Mouse (Mus musculus) CH12.LX (cell line): ENCODE measurements around the gene Arl4c.

Experiments
- BHLHE40 ChIP-seq: IDR thresholded peaks from 2 replicates; pipeline ENCODE4 v1.6.1; 2011; ENCODE audit warnings: mild to moderate bottlenecking, low read depth, low read length, improper control_type of control experiment
- CTCF ChIP-seq, 2 experiments: IDR thresholded peaks in 1 of 2; conservative IDR thresholded peaks in 1 of 2; 2 replicates each; pipeline ENCODE4 v1.5.1; 2011 to 2012; ENCODE audit warnings: low read depth in 2 of 2, low read length in 2 of 2, improper control_type of control experiment in 1 of 2, inconsistent platforms in 1 of 2, mild to moderate bottlenecking in 1 of 2, moderate library complexity in 1 of 2
- E2F4 ChIP-seq: IDR thresholded peaks from 2 replicates; pipeline ENCODE4 v1.6.1; 2011; ENCODE audit warnings: low read depth, low read length, improper control_type of control experiment; ENCODE audit not compliant: insufficient replicate concordance
- ETS1 ChIP-seq: conservative IDR thresholded peaks from 2 replicates; pipeline ENCODE4 v1.6.1; 2012; ENCODE audit warnings: low read depth, mild to moderate bottlenecking, inconsistent platforms, low read length, improper control_type of control experiment, moderate library complexity
- MAFK ChIP-seq: IDR thresholded peaks from 2 replicates; pipeline ENCODE4 v1.6.1; 2011; ENCODE audit warnings: low read length, improper control_type of control experiment; ENCODE audit not compliant: insufficient replicate concordance
- MAX ChIP-seq: IDR thresholded peaks from 2 replicates; pipeline ENCODE4 v1.6.1; 2011; ENCODE audit warnings: low read length, improper control_type of control experiment
- NRF1 ChIP-seq: IDR thresholded peaks from 2 replicates; pipeline ENCODE4 v1.6.1; 2014; ENCODE audit warnings: low read depth, mild to moderate bottlenecking, inconsistent platforms, low read length, improper control_type of control experiment, moderate library complexity
- POLR2A ChIP-seq: IDR thresholded peaks from 2 replicates; pipeline ENCODE4 v1.6.1; 2011; ENCODE audit warnings: low read depth, mild to moderate bottlenecking, improper control_type of control experiment, low read length
- UBTF ChIP-seq: IDR thresholded peaks from 2 replicates; pipeline ENCODE4 v1.6.1; 2012; ENCODE audit warnings: low read depth, mild to moderate bottlenecking, inconsistent platforms, low read length, improper control_type of control experiment, moderate library complexity
- ZKSCAN1 ChIP-seq: IDR thresholded peaks from 2 replicates; pipeline ENCODE4 v1.6.1; 2012; ENCODE audit warnings: low read depth, inconsistent platforms, low read length, improper control_type of control experiment, borderline replicate concordance
- ZMIZ1 ChIP-seq: IDR thresholded peaks from 2 replicates; pipeline ENCODE4 v1.6.1; 2012; ENCODE audit warnings: low read depth, mild to moderate bottlenecking, inconsistent platforms, low read length, improper control_type of control experiment
- ZNF384 ChIP-seq: IDR thresholded peaks from 2 replicates; pipeline ENCODE4 v1.6.1; 2012; ENCODE audit warnings: low read depth, low read length, improper control_type of control experiment, inconsistent platforms

DNA sequence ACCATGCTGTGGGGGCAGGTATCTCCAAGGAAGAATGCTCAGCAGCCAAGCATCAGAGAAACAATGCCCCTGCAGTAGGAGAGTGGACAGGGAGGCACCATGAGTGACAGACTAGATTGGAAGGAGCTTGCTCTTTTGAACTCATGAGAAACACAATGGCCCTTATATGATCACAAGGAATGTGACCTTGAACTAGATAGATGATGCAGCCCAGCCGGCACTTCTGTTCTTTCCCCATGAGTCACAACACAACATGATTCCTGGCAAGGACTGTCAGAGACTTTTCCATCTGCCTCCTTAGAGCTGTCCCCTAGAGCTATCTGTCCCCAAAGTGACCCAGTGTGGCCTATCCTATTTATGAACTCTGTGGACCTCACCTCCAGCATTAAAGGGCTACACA is 27.5 kb upstream of the Arl4c start:
- TF ChIP-seq MAFK (no peak), E2F4 (no peak), ZNF384 (no peak), CTCF (conservative IDR thresholded peaks at IDR 0.05 in 1 of 2, IDR thresholded peaks at IDR 0.05 in 1 of 2; ENCODE audit: low read depth in 2 of 2, low read length in 2 of 2) (no peak), ZKSCAN1 (no peak), POLR2A (no peak), ZMIZ1 (no peak), ETS1 (no peak), UBTF (no peak), MAX (no peak), BHLHE40 (no peak), NRF1 (no peak)
